Mouse (Mus musculus): ENCODE data around the gene Slc25a44.

Slc25a44 gene

GRCm38 (mm10) chr3:88424605-88425329 is at the start of gene Slc25a44:
Slc25a44 (minus strand) TSS chr3:88425139.
- peak; percentile 97 for DNase-seq (ENCODE audit: low read depth)

GRCm38 (mm10) chr3:88473571-88473970 is 48.6 kb upstream of the Slc25a44 start:
- no peak for DNase-seq (ENCODE audit: low read depth)

- DNase-seq (ENCODE audit: low read depth), result no peak
Measured at GRCm38 (mm10) chr3:88473020-88473419, 48.1 kb upstream of the Slc25a44 start.

- DNase-seq (ENCODE audit: low read depth), result no peak
Measured at GRCm38 (mm10) chr3:88470943-88471479, 46.1 kb upstream of the Slc25a44 start.

- DNase-seq (ENCODE audit: low read depth), result no peak
Measured at GRCm38 (mm10) chr3:88469466-88469865, 44.5 kb upstream of the Slc25a44 start.

- peak; percentile 94 for DNase-seq (ENCODE audit: low read depth)
Measured at GRCm38 (mm10) chr3:88467116-88467824, 42.3 kb upstream of the Slc25a44 start.

GRCm38 (mm10) chr3:88465127-88465526 is 40.2 kb upstream of the Slc25a44 start:
- DNase-seq (ENCODE audit: low read depth), result no peak

- no peak for DNase-seq (ENCODE audit: low read depth)
Measured at GRCm38 (mm10) chr3:88464425-88464824, 39.5 kb upstream of the Slc25a44 start.

- no peak for DNase-seq (ENCODE audit: low read depth)
Measured at GRCm38 (mm10) chr3:88460983-88461696, 36.2 kb upstream of the Slc25a44 start, which contains the start of gene Sema4a. Sema4a (minus strand) TSS chr3:88461182.

- DNase-seq (ENCODE audit: low read depth), result no peak
Measured at GRCm38 (mm10) chr3:88460029-88460428, 35.1 kb upstream of the Slc25a44 start.

GRCm38 (mm10) chr3:88458778-88459219 is 33.9 kb upstream of the Slc25a44 start:
- DNase-seq (ENCODE audit: low read depth), result no peak

GRCm38 (mm10) chr3:88456746-88457532 is 32.0 kb upstream of the Slc25a44 start:
- peak; percentile 54 for DNase-seq (ENCODE audit: low read depth)

GRCm38 (mm10) chr3:88456313-88456712 is 31.4 kb upstream of the Slc25a44 start:
- DNase-seq (ENCODE audit: low read depth), result no peak

GRCm38 (mm10) chr3:88455588-88456264 is 30.8 kb upstream of the Slc25a44 start:
- no peak for DNase-seq (ENCODE audit: low read depth)

- DNase-seq (ENCODE audit: low read depth), result peak; percentile 39
Measured at GRCm38 (mm10) chr3:88454762-88455587, 30.0 kb upstream of the Slc25a44 start.

- DNase-seq (ENCODE audit: low read depth), result peak; percentile 82
Measured at GRCm38 (mm10) chr3:88453986-88454385, 29.0 kb upstream of the Slc25a44 start.

GRCm38 (mm10) chr3:88453369-88453768 is 28.4 kb upstream of the Slc25a44 start:
- peak; percentile 73 for DNase-seq (ENCODE audit: low read depth)

- DNase-seq (ENCODE audit: low read depth), result no peak
Measured at GRCm38 (mm10) chr3:88452716-88453115, 27.8 kb upstream of the Slc25a44 start.

GRCm38 (mm10) chr3:88452246-88452645 is 27.3 kb upstream of the Slc25a44 start:
- DNase-seq (ENCODE audit: low read depth), result peak; percentile 63

Measured in naive thymus-derived CD4-positive, alpha-beta T cell, adult 2 months (primary cell).